Mouse (Mus musculus) lung, adult 2 months (tissue): ENCODE data around the gene Fgf15.

Experiments used
- CTCF ChIP-seq: fragments of 200-500 bp; IDR thresholded peaks from 2 replicates; pipeline ENCODE4 v1.5.1; 2011; ENCODE audit warnings: mild to moderate bottlenecking, low read length, control low read depth; ENCODE audit not compliant: insufficient read depth
- POLR2A ChIP-seq: fragments of 200-500 bp; IDR thresholded peaks from 2 replicates; pipeline ENCODE4 v1.6.1; 2011; ENCODE audit warnings: low read depth, mild to moderate bottlenecking, control low read depth, low read length, borderline replicate concordance; ENCODE audit errors: extremely low read depth

DNA sequence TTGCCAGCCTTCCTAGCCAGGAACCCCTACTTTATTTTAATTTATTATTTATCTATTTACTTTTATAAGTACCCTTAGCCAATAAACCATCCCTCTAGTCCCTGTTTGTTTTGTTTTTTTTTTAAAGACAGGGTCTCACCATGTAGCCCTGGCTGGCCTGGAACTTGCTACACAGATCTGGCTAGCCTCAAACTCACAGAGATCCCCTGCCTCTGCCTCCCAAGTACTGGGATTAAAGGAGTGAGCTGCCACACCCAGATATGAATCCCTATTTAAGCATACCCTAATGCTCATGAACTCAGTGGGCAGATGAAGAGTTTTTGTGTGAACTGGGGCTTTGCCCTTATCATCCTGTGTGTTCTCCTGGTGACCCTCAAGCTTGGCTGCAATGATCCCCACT lies 49.3 kb upstream of the Fgf15 start, which contains the start of gene Fgf4:
- TF ChIP-seq POLR2A = no peak
- no peak for TF ChIP-seq CTCF
